Mouse (Mus musculus) hindbrain, embryonic 16.5 days (tissue): ENCODE results near the gene Aldh18a1. TPM values are rescaled to one million over a fixed set of nuclear protein-coding genes. Genes with fewer than 3 reads are reported as not detected.

Source experiments
- ATAC-seq: fragments of 200-750 bp; cut with Nextera tagmentation; 2 replicates; pipeline ENCODE4 v1.8.0; 2017; ENCODE audit warnings: moderate TSS enrichment, moderate library complexity
- H3K27ac ChIP-seq: fragments of 300-500 bp; sonication (generic); 2 replicates; pipeline ENCODE4 v1.5.1; 2014; ENCODE audit warnings: low read depth, mild to moderate bottlenecking, control low read depth, low read length, moderate library complexity
- H3K27me3 ChIP-seq: fragments of 300-500 bp; sonication (generic); replicated peaks from 2 replicates; pipeline ENCODE4 v1.6.1; 2014; ENCODE audit warnings: low read length; ENCODE audit not compliant: control insufficient read depth, insufficient read depth
- H3K36me3 ChIP-seq: fragments of 300-500 bp; sonication (generic); 2 replicates; pipeline ENCODE4 v1.6.1; 2014; ENCODE audit warnings: mild to moderate bottlenecking, low read length, moderate library complexity, mixed read lengths; ENCODE audit not compliant: control insufficient read depth, insufficient read depth
- H3K4me1 ChIP-seq: fragments of 300-500 bp; sonication (generic); 2 replicates; pipeline ENCODE4 v1.6.1; 2014; ENCODE audit warnings: low read depth, low read length; ENCODE audit not compliant: control insufficient read depth, insufficient read depth
- H3K4me2 ChIP-seq: fragments of 300-500 bp; sonication (generic); 2 replicates; pipeline ENCODE4 v1.6.1; 2014; ENCODE audit warnings: mild to moderate bottlenecking, low read length, control low read depth, moderate library complexity
- H3K4me3 ChIP-seq: fragments of 300-500 bp; sonication (generic); 2 replicates; pipeline ENCODE4 v1.5.1; 2014; ENCODE audit warnings: mild to moderate bottlenecking, low read length, control low read depth, moderate library complexity
- H3K9ac ChIP-seq: fragments of 300-500 bp; sonication (generic); 2 replicates; pipeline ENCODE4 v1.6.1; 2014; ENCODE audit warnings: low read depth, mild to moderate bottlenecking, control low read depth, low read length, moderate library complexity
- H3K9me3 ChIP-seq: fragments of 300-500 bp; sonication (generic); 2 replicates; pipeline ENCODE4 v1.6.1; 2014; ENCODE audit warnings: mild to moderate bottlenecking, low read length, moderate library complexity; ENCODE audit not compliant: control insufficient read depth
- WGBS: fragments of 180-500 bp; shearing (Covaris S2); extraction: QIAGEN DNeasy Blood & Tissue Kit; methylation state at CpG from one replicate; pipeline ENCODE4 v1.1.7; 2014; 5-methylcytosine and 5-hydroxymethylcytosine counted together
- polyA plus RNA-seq: library from polyadenylated mRNA; unstranded; fragments of >200 nt; fragmentation: Nextera tagmentation; extraction: Ambion mirVana; gene quantifications from 2 replicates; pipeline ENCODE4 v1.2.1, GENCODE M21; 2015

Aldh18a1 gene
- polyA plus RNA-seq, 1 experiment from 2014 or later: 43.7 TPM

DNA sequence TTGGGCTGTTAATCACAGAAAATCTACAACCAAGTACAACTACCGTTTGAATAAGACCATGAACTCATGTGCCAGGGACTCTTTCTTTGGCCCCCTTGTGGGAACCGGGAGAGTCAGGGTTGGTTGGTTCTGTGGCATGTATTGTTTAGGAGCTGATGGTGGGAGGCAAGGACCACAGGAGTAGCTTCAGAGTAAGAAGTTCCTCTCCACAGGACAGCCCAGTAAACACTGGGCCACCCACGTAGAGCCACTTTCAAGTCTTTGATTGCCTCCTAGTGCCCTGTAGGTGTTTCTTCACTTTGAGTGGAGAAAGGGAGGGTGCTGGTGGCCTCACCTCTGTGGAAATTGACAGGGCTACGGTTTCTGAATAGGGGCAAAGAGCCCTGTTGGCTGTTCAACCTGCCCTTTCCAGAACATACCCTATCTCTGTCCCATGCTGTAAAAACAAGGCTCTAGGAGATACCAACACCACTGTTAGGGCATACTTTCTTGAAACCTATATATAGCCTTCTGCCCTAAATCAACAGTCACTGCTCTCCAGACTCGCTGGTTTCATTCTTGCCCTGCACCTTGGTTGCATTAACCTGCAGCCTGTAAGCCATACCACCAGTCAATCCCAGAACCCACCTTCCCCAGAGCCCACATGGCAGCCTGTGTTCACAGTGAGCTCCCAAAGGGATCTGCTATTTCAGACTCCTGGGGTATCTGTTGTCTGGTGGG, 39.3 kb downstream of the Aldh18a1 start:
- Histone ChIP-seq H3K36me3 (peaks cover 17% of the 10 kb centered on the region), H3K9me3 (no peaks in the 10 kb centered on the region), H3K4me2 (no peak overlapping the region), H3K27ac (no peak overlapping the region), H3K4me3 (no peak overlapping the region), H3K4me1 (no peaks in the 10 kb centered on the region), H3K27me3 (no peaks in the 10 kb centered on the region), H3K9ac (no peak overlapping the region)
- WGBS: 29% methylated on average over 5 of the region's 5 CpGs
- ATAC-seq: no peak

DNA sequence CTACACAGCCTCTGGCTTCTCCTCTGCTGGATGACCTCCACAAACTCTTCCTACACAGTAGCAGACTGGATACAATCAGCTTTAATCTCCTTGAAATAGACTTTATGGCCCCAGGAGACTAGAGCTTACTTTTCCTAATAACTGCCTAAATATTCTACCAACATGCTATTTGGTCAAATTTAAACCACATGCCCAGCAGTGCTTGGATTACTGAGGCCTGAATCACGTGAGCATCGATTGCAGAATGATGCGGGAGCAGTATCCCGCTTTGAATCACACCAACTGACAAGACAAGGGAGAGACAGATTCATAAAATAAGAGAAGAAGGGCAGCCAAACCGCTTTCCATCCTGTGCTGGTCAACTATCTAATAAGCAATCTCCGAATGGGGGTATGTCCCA, 39.9 kb downstream of the Aldh18a1 start:
- Histone ChIP-seq H3K4me3 (no peak overlapping the region), H3K36me3 (peaks cover 11% of the 10 kb centered on the region; the same call in 1 of the 2 replicates), H3K4me1 (no peaks in the 10 kb centered on the region), H3K9me3 (no peaks in the 10 kb centered on the region), H3K27me3 (no peaks in the 10 kb centered on the region), H3K4me2 (no peak overlapping the region), H3K27ac (no peak overlapping the region), H3K9ac (no peak overlapping the region)
- WGBS: 81% methylated on average over 6 of the region's 6 CpGs
- ATAC-seq: no peak

- Histone ChIP-seq H3K4me3 (no peak overlapping the region), H3K4me2 (no peak overlapping the region), H3K27ac (no peak overlapping the region), H3K4me1 (no peaks in the 10 kb centered on the region), H3K9ac (no peak overlapping the region), H3K36me3 (no peaks in the 10 kb centered on the region), H3K27me3 (no peaks in the 10 kb centered on the region), H3K9me3 (no peaks in the 10 kb centered on the region)
- peak; percentile 93 for ATAC-seq
- 7% methylated on average over 3 of the region's 3 CpGs for WGBS
These were observed 43.4 kb downstream of the Aldh18a1 start for GRCm38 (mm10) chr19:40544856-40545255.

- H3K4me2 ChIP-seq: no peak overlapping the region
- H3K36me3 ChIP-seq: no peaks in the 10 kb centered on the region
- no peak overlapping the region for H3K4me3 ChIP-seq
- H3K9me3 ChIP-seq: no peaks in the 10 kb centered on the region
- WGBS: 81% methylated on average over 7 of the region's 7 CpGs
- no peaks in the 10 kb centered on the region for H3K4me1 ChIP-seq
- no peak overlapping the region for H3K9ac ChIP-seq
- ATAC-seq: no peak
- H3K27ac ChIP-seq: no peak overlapping the region
- no peaks in the 10 kb centered on the region for H3K27me3 ChIP-seq
These were observed 45.5 kb downstream of the Aldh18a1 start for GRCm38 (mm10) chr19:40542776-40543175.

DNA sequence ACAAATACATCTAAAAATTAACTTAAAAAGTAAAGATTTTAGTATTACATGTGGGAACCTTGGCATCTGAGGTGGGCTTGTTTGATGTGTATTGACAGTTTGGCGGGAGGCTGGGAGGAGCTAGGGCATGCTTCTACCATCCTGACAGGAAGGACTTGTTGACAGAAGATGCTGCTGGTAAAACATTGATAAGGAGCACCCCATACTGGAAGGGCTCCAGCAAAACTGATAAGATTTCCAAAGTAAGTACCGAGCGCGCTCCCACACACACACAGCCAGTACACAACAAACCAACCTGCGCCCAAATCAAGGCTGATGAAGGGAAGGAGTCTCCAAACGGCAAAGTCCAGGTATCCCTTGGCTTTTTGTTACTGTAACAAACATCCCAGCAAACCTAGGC, 51.7 kb downstream of the Aldh18a1 start:
- H3K27ac ChIP-seq: no peak overlapping the region
- no peaks in the 10 kb centered on the region for H3K4me1 ChIP-seq
- H3K27me3 ChIP-seq: no peaks in the 10 kb centered on the region

DNA sequence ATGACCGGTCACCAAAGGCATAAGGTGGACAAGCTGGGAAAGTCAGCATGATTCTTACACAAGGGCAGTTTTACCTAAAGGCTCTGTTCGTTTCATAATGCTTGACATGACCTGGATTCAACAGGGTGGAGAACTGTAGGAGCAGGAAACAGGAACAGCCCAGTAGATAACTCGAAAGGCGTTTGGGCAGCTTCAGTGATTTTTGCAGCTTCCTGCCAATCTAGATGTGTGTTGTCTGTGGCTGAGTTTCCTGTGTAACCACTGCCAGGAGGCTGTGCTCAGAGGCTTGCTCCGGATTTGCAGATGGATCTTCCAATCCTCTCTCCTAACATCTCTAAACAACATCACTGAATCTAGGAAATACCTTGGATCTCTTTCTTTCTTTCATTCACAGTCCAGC, 55.7 kb downstream of the Aldh18a1 start:
- Histone ChIP-seq H3K27ac (no peak overlapping the region), H3K4me1 (no peaks in the 10 kb centered on the region), H3K4me3 (no peak overlapping the region), H3K9me3 (no peaks in the 10 kb centered on the region), H3K9ac (no peak overlapping the region), H3K27me3 (no peaks in the 10 kb centered on the region), H3K36me3 (no peaks in the 10 kb centered on the region), H3K4me2 (no peak overlapping the region)
- 90% methylated on average over 5 of the region's 5 CpGs for WGBS
- no peak for ATAC-seq

More for the DNA sequence above, 51.7 kb downstream of the Aldh18a1 start:
- no peak overlapping the region for H3K4me2 ChIP-seq
- 96% methylated on average over 6 of the region's 6 CpGs for WGBS
- no peaks in the 10 kb centered on the region for H3K9me3 ChIP-seq
- H3K36me3 ChIP-seq: no peaks in the 10 kb centered on the region
- no peak overlapping the region for H3K9ac ChIP-seq
- H3K4me3 ChIP-seq: no peak overlapping the region
- no peak for ATAC-seq

DNA sequence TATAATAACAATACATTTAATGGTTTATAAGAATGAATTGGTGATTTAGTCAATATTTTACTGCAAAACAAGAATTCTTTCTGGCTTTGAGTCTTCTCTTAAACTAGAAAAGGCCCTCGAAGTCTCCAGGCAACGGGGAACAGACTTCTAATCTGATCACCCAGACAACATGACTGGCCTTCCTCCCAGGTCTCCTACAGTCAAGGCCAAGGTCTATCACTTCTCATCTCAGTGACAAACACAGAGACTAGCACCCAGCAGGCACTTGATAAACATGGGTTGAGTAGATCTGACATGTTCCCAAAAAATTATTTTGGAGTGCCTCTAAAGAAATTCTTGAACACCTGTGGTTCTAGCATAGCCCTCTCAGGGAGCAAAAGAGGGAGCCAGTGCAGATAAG, 57.9 kb downstream of the Aldh18a1 start:
- Histone ChIP-seq H3K9me3 (no peaks in the 10 kb centered on the region), H3K36me3 (no peaks in the 10 kb centered on the region), H3K27ac (no peak overlapping the region), H3K9ac (no peak overlapping the region), H3K4me3 (no peak overlapping the region), H3K4me1 (no peaks in the 10 kb centered on the region), H3K27me3 (no peaks in the 10 kb centered on the region), H3K4me2 (no peak overlapping the region)
- ATAC-seq: no peak
- 75% methylated on average over 2 of the region's 2 CpGs for WGBS

GRCm38 (mm10) chr19:40528254-40528653, 60.0 kb downstream of the Aldh18a1 start:
- H3K36me3 ChIP-seq: no peaks in the 10 kb centered on the region
- H3K4me2 ChIP-seq: no peak overlapping the region
- ATAC-seq: no peak
- no peaks in the 10 kb centered on the region for H3K4me1 ChIP-seq
- no peaks in the 10 kb centered on the region for H3K9me3 ChIP-seq
- H3K27ac ChIP-seq: no peak overlapping the region
- no peak overlapping the region for H3K4me3 ChIP-seq
- no peak overlapping the region for H3K9ac ChIP-seq
- H3K27me3 ChIP-seq: no peaks in the 10 kb centered on the region

GRCm38 (mm10) chr19:40526367-40527014, 61.8 kb downstream of the Aldh18a1 start:
- ATAC-seq: no peak
- Histone ChIP-seq H3K4me2 (no peak overlapping the region), H3K4me1 (no peaks in the 10 kb centered on the region), H3K27me3 (no peaks in the 10 kb centered on the region), H3K36me3 (no peaks in the 10 kb centered on the region), H3K9ac (no peak overlapping the region), H3K4me3 (no peak overlapping the region), H3K27ac (no peak overlapping the region), H3K9me3 (no peaks in the 10 kb centered on the region)
- whole genome bisulfite sequencing: 81% methylated on average over 9 of the region's 9 CpGs
